Mouse (Mus musculus) liver, embryonic 18 days (tissue): Measurements from ENCODE around the gene Olfr1339. TPM values are rescaled to one million over a fixed set of nuclear protein-coding genes. Genes with fewer than 3 reads are reported as not detected.

Experiments
- polyA plus RNA-seq: library from polyadenylated mRNA; depleted of rRNA; stranded (reverse); fragments of >200 nt; gene quantifications from 2 replicates; pipeline ENCODE4 v1.2.3, GENCODE M21; 2012; rRNA removed

The Olfr1339 gene
- not detected in 2 replicates for polyA plus RNA-seq

DNA sequence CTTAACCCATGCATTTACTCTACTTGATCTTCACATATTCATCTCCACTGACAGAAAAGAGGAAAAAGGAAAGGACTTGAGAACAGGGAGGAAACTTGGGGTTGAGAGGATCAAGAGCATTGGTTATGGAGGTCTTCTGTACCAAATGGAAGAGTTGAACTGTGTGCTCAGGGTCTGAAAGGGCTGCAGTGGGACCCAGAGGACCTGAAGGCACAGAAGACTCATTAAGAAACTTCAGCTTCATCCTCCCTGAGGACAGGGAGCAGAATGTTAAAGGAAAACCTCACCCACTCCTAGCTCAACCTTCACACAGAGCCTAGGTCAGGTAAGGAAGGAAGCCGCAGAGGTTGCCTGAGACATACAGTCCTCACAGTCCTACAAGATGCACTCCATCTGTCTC, at the start of gene Olfr1339:
Gene Olfr1339, plus strand, starts transcription at position 301 of the 400 bp plus-strand sequence.

DNA sequence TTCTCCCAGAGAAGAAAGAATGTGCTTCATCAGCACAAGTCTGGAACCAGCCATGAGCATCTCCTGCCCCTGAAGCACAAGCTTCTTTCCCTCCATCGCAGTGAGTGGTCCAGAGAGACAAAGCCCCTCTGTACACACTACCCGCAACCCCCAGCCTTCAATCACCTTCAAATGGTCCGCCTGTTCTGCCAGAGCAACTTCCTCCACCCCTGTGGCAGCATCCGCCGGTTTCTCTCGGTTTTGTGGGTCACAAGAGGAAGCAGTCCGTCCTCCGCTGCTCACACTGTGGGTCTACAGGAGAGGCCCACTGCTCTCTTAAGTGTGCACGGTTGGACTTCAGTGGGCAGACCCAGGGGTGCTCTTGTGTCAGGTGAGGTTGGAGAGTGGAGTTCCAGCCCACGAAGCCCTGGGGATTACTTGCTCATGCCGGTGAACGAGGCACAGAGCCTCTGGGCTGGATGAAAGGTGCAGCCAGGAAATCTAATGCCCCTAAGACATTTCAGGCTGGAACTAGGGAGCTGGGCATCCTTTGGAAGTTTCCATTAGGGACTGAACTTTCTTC, 39.5 kb upstream of the Olfr1339 start, which contains the start of gene Olfr1342:
Gene Olfr1342, minus strand, starts transcription at position 345 of the 562 bp plus-strand sequence.

DNA sequence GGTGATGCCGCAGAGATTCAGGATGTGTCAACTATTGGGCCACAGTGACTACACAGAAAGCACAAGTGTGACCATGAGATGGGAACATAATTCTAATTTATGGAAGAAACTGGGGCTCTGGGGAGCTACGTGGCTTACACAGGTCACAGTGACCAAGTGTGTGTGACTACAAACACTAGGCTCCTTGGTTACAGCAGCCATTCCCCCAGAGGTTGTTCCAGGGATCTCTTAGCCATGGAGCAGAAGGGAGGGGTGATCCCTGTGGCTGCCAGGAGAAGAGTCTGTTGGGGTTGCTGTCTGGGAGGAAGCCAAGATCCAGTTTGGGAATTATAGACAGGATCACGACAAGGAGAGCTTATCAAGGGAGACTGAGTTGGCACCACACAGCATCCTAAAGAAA, 28.8 kb upstream of the Olfr1339 start, which contains the start of gene Olfr1341:
Gene Olfr1341, plus strand, starts transcription at position 301 of the 400 bp plus-strand sequence.

DNA sequence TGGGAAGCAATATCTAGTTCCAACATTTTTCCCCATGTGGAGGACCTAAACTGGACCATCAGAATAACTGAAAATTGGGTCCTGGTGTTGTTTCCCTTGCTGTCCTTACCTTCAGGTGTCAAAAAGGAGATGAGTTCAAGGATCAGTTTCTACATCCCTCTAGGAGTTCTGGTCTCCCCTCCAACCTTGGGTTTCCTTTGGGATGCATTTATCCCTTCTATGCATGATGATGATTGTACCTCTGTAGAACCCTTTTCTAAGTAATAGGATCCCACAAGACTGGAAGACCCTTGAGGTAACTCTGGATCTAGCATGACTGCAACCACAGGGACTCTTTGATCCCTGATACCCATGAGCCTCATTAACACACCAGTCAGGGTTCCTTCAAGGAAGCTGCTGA, 12.1 kb upstream of the Olfr1339 start, which contains the start of gene Olfr1340:
Gene Olfr1340, plus strand, starts transcription at position 301 of the 400 bp plus-strand sequence.

DNA sequence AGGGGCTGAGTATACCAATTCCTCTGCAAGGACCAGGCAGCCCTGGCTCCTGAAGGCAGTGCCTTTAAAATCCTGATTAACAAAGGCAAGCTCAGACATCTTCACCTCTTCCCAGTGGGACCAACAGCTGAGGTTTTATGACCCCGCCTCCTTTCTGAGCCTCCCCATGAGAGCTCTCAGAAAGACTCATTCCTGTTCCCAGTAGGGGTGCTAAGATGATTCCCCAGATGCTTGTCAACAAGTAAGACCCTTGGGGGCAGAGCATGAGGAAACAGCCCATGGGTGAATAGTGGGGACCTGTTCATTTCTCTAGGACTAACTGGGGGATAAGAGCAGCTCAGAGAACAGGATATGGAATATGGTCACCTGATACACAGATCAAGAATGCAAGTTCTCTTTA, 26.7 kb downstream of the Olfr1339 start, which contains the start of gene Olfr1338:
Gene Olfr1338, minus strand, starts transcription at position 101 of the 400 bp plus-strand sequence.

DNA sequence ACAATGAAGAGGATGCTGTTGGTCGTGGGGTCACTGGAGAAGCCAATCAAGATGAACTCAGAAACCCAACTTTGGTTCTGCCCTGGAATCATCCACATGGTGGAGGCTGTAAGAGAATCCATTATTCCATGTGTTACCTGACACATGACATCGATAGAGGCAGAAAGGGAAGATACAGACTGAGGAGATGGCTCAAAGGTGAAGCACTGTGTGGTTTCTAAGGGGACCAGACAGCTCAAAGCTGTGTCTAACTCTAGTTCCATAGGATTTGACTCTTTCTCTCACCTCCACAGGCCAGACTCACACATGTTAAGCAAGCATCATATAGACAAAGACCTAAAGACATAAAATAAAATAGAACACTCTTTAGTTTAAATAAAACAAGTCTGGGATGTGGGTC, 50.5 kb downstream of the Olfr1339 start, which contains the start of gene Olfr1337:
Gene Olfr1337, minus strand, starts transcription at position 101 of the 400 bp plus-strand sequence.

Other genes starting within 250 kb of the Olfr1339 start
- gene Tie1, start 242.1 kb upstream of the Olfr1339 start, polyA plus RNA-seq: 8.4 and 10.6 TPM in 2 replicates
- gene 2610528J11Rik, start 205.2 kb upstream of the Olfr1339 start, polyA plus RNA-seq: 9.2 TPM in 2 replicates
- gene Tmem125, start 188.1 kb upstream of the Olfr1339 start, polyA plus RNA-seq: 4.2 and 5.6 TPM in 2 replicates
- 0.26 and 0.44 TPM in 2 replicates for gene Cfap57, start 111.4 kb upstream of the Olfr1339 start, polyA plus RNA-seq
- 38.1 and 38.9 TPM in 2 replicates for gene Ebna1bp2, start 111.4 kb upstream of the Olfr1339 start, polyA plus RNA-seq
- gene Olfr62, start 73.2 kb upstream of the Olfr1339 start, polyA plus RNA-seq: not detected in 2 replicates
- not detected in 2 replicates for gene Olfr1342, start 39.4 kb upstream of the Olfr1339 start, polyA plus RNA-seq
- gene Olfr1341, start 28.7 kb upstream of the Olfr1339 start, polyA plus RNA-seq: not detected in 2 replicates
- not detected in 2 replicates for gene Olfr1340, start 12.0 kb upstream of the Olfr1339 start, polyA plus RNA-seq
- gene Olfr1338, start 26.6 kb downstream of the Olfr1339 start, polyA plus RNA-seq: not detected in 2 replicates
- gene Olfr1337, start 50.4 kb downstream of the Olfr1339 start, polyA plus RNA-seq: not detected in 2 replicates
- not detected in 2 replicates for gene Olfr1335, start 77.8 kb downstream of the Olfr1339 start, polyA plus RNA-seq
- not detected in 2 replicates for gene Olfr1333, start 104.1 kb downstream of the Olfr1339 start, polyA plus RNA-seq
- not detected in 2 replicates for gene Olfr1331, start 132.5 kb downstream of the Olfr1339 start, polyA plus RNA-seq
- gene Olfr1330, start 156.4 kb downstream of the Olfr1339 start, polyA plus RNA-seq: not detected in 2 replicates
- gene Olfr1329, start 185.3 kb downstream of the Olfr1339 start, polyA plus RNA-seq: not detected in 2 replicates
- gene Olfr1328, start 206.4 kb downstream of the Olfr1339 start, polyA plus RNA-seq: not detected in 2 replicates
- not detected in 2 replicates for gene Lao1, start 229.4 kb downstream of the Olfr1339 start, polyA plus RNA-seq